In genomic region chr6:48954946-48955345, GRCm38 (mm10) we compare ENCODE assay signal across 9 mouse cellular contexts. TPM values are rescaled to one million over a fixed set of nuclear protein-coding genes. Genes with fewer than 3 reads are reported as not detected.
DNase-seq lines count a peak whose midpoint lies in the region; ATAC-seq and TF ChIP-seq lines count a peak whose summit lies in the region.
"Had no signal": no experiment of that assay in that cellular context is flagged by ENCODE, and none has a peak within 500 bp of the region (broad histone marks: within the 10 kb centered on the region; RNA-seq: fewer than 3 reads in every experiment).

No protein-coding gene starts in this region.

- WGBS in midbrain, embryonic 14.5 days = 42% methylated on average over 1 of the region's 1 CpGs
- WGBS in midbrain, embryonic 15.5 days = 53% methylated on average over 1 of the region's 1 CpGs
- 21% methylated on average over 1 of the region's 1 CpGs for WGBS in bone marrow, adult 2 months
- WGBS in liver, postnatal 0 days (ENCODE audit: insufficient replicate concordance) = 23% methylated on average over 1 of the region's 1 CpGs

- no peak for TF ChIP-seq POLR2A in bone marrow, adult 2 months (IDR thresholded peaks at IDR 0.05; ENCODE audit: borderline replicate concordance, control insufficient read depth, low read depth, low read length)

- no peak overlapping the region for H3K4me2 ChIP-seq in midbrain, embryonic 14.5 days (ENCODE audit: low read length)
- no peak overlapping the region for H3K4me2 ChIP-seq in midbrain, embryonic 15.5 days
- H3K4me2 ChIP-seq in liver, postnatal 0 days (ENCODE audit: low read depth, low read length) = no peak overlapping the region
- H3K4me2 ChIP-seq: limb, embryonic 12.5 days had no signal

- TF ChIP-seq CTCF in bone marrow, adult 2 months (IDR thresholded peaks at IDR 0.05; ENCODE audit: control insufficient read depth, insufficient read depth, low read length) = peak; percentile 25; the same call in 1 of the 2 replicates
- peak; percentile 72 for TF ChIP-seq CTCF in liver, postnatal 0 days (IDR thresholded peaks at IDR 0.05; ENCODE audit: low read depth)

- H3K27ac ChIP-seq in midbrain, embryonic 14.5 days (replicated peaks; ENCODE audit: low read depth, low read length) = no peak overlapping the region
- H3K27ac ChIP-seq in midbrain, embryonic 15.5 days = no peak overlapping the region
- H3K27ac ChIP-seq in bone marrow, adult 2 months (ENCODE audit: control insufficient read depth, insufficient read depth, low read depth, low read length, poor library complexity) = no peak overlapping the region
- no peak overlapping the region for H3K27ac ChIP-seq in liver, postnatal 0 days (ENCODE audit: low read depth)
- H3K27ac ChIP-seq: limb, embryonic 12.5 days had no signal

- no peak overlapping the region for H3K4me3 ChIP-seq in midbrain, embryonic 14.5 days (replicated peaks; ENCODE audit: low read depth, low read length)
- H3K4me3 ChIP-seq in midbrain, embryonic 15.5 days = no peak overlapping the region
- no peak overlapping the region for H3K4me3 ChIP-seq in bone marrow, adult 2 months (replicated peaks; ENCODE audit: control insufficient read depth, low read depth, low read length)
- no peak overlapping the region for H3K4me3 ChIP-seq in liver, postnatal 0 days (ENCODE audit: low read depth, low read length)
- H3K4me3 ChIP-seq: limb, embryonic 12.5 days had no signal

- TF ChIP-seq EP300 in liver, postnatal 0 days (IDR thresholded peaks at IDR 0.05; ENCODE audit: low read depth) = no peak

- H3K9me3 ChIP-seq in midbrain, embryonic 14.5 days (ENCODE audit: control insufficient read depth, low read length) = no peaks in the 10 kb centered on the region
- no peaks in the 10 kb centered on the region for H3K9me3 ChIP-seq in midbrain, embryonic 15.5 days
- H3K9me3 ChIP-seq in liver, postnatal 0 days (ENCODE audit: low read length) = no peaks in the 10 kb centered on the region
- H3K9me3 ChIP-seq: limb, embryonic 12.5 days had no signal

- no peaks in the 10 kb centered on the region for H3K36me3 ChIP-seq in midbrain, embryonic 14.5 days (ENCODE audit: control insufficient read depth, insufficient read depth, low read length)
- no peaks in the 10 kb centered on the region for H3K36me3 ChIP-seq in midbrain, embryonic 15.5 days (replicated peaks)
- no peaks in the 10 kb centered on the region for H3K36me3 ChIP-seq in liver, postnatal 0 days (replicated peaks; ENCODE audit: insufficient read depth, low read length)
- H3K36me3 ChIP-seq: limb, embryonic 12.5 days had no signal

- ATAC-seq in midbrain, embryonic 14.5 days (ENCODE audit: low FRiP score, low TSS enrichment) = no peak
- ATAC-seq in midbrain, embryonic 15.5 days (replicated peaks) = no peak
- ATAC-seq in liver, postnatal 0 days = no peak

- peak; percentile 71 for DNase-seq in midbrain, embryonic 14.5 days
- DNase-seq in heart, adult 8-10 months (ENCODE audit: low spot score) = peak; percentile 28
- peak; percentile 83 to 91 for DNase-seq in kidney, postnatal 36 days
- DNase-seq in liver, postnatal 0 days = peak; percentile 63
- DNase-seq in right cerebral cortex, adult 2 months (ENCODE audit: low spot score in 2 of 2) = peak; percentile 51 to 63
- no peak for DNase-seq in cerebellum, postnatal 36 days

- no peak overlapping the region for H3K9ac ChIP-seq in midbrain, embryonic 14.5 days (replicated peaks; ENCODE audit: low read length)
- no peak overlapping the region for H3K9ac ChIP-seq in midbrain, embryonic 15.5 days
- H3K9ac ChIP-seq in liver, postnatal 0 days (replicated peaks) = no peak overlapping the region
- H3K9ac ChIP-seq: limb, embryonic 12.5 days had no signal

- H3K27me3 ChIP-seq in midbrain, embryonic 14.5 days (ENCODE audit: control insufficient read depth, insufficient read depth, low read length) = no peaks in the 10 kb centered on the region
- H3K27me3 ChIP-seq in midbrain, embryonic 15.5 days (replicated peaks) = no peaks in the 10 kb centered on the region
- H3K27me3 ChIP-seq in liver, postnatal 0 days (ENCODE audit: insufficient read depth, low read length) = no peaks in the 10 kb centered on the region
- H3K27me3 ChIP-seq: limb, embryonic 12.5 days had no signal

- H3K4me1 ChIP-seq in midbrain, embryonic 14.5 days (ENCODE audit: control insufficient read depth, insufficient read depth, low read length) = no peaks in the 10 kb centered on the region
- no peaks in the 10 kb centered on the region for H3K4me1 ChIP-seq in midbrain, embryonic 15.5 days
- no peaks in the 10 kb centered on the region for H3K4me1 ChIP-seq in bone marrow, adult 2 months (ENCODE audit: control insufficient read depth, insufficient read depth, low read length)
- H3K4me1 ChIP-seq in liver, postnatal 0 days (ENCODE audit: insufficient read depth) = no peaks in the 10 kb centered on the region
- H3K4me1 ChIP-seq: limb, embryonic 12.5 days had no signal

RNA-seq across cellular contexts. Expression of gene Doxl2, which starts 19.8 kb away (rescaled TPM):
- not detected in 2 replicates for polyA plus RNA-seq in midbrain, embryonic 14.5 days (2014; fragmentation: Nextera tagmentation; extraction: Ambion mirVana)
- not detected in 2 replicates for polyA plus RNA-seq in midbrain, embryonic 15.5 days (2015; fragmentation: Nextera tagmentation; extraction: Ambion mirVana)
- polyA plus RNA-seq in bone marrow, adult 2 months (2011; ENCODE audit: insufficient read depth, insufficient read length, low replicate concordance, missing spikeins) = not detected in 2 replicates
- total RNA-seq in heart, adult 8-10 months (2022) = not detected
- polyA plus RNA-seq in liver, postnatal 0 days (2015; fragmentation: Nextera tagmentation; extraction: Ambion mirVana) = not detected in 2 replicates
- polyA plus RNA-seq: limb, embryonic 12.5 days had no signal

RNA-seq across cellular contexts. Expression of gene 1600015I10Rik, which starts 25.3 kb away (rescaled TPM):
- not detected in 2 replicates for polyA plus RNA-seq in midbrain, embryonic 14.5 days (2014; fragmentation: Nextera tagmentation; extraction: Ambion mirVana)
- polyA plus RNA-seq in midbrain, embryonic 15.5 days (2015; fragmentation: Nextera tagmentation; extraction: Ambion mirVana) = not detected in 2 replicates
- polyA plus RNA-seq in bone marrow, adult 2 months (2011; ENCODE audit: insufficient read depth, insufficient read length, low replicate concordance, missing spikeins) = not detected in 2 replicates
- total RNA-seq in heart, adult 8-10 months (2022) = not detected
- polyA plus RNA-seq in liver, postnatal 0 days (2015; fragmentation: Nextera tagmentation; extraction: Ambion mirVana) = not detected in 2 replicates
- polyA plus RNA-seq: limb, embryonic 12.5 days had no signal

RNA-seq across cellular contexts. Expression of gene Svs1, which starts 31.7 kb away (rescaled TPM):
- not detected in 2 replicates for polyA plus RNA-seq in midbrain, embryonic 14.5 days (2014; fragmentation: Nextera tagmentation; extraction: Ambion mirVana)
- polyA plus RNA-seq in midbrain, embryonic 15.5 days (2015; fragmentation: Nextera tagmentation; extraction: Ambion mirVana) = not detected in 2 replicates
- polyA plus RNA-seq in bone marrow, adult 2 months (2011; ENCODE audit: insufficient read depth, insufficient read length, low replicate concordance, missing spikeins) = not detected in 2 replicates
- total RNA-seq in heart, adult 8-10 months (2022) = not detected
- not detected in 2 replicates for polyA plus RNA-seq in liver, postnatal 0 days (2015; fragmentation: Nextera tagmentation; extraction: Ambion mirVana)
- polyA plus RNA-seq: limb, embryonic 12.5 days had no signal

Comparison
In these comparisons a context has a peak if more than half of its experiments do, and no peak if none do; other contexts are left out.
1. DNase-seq: peak in midbrain, embryonic 14.5 days (single experiment), heart, adult 8-10 months (single experiment), kidney, postnatal 36 days (2 of 2), liver, postnatal 0 days (single experiment) and right cerebral cortex, adult 2 months (2 of 2); none in cerebellum, postnatal 36 days (0 of 2).